Mouse (Mus musculus): ENCODE results near the gene Tmem210. TPM values are rescaled to one million over a fixed set of nuclear protein-coding genes. Genes with fewer than 3 reads are reported as not detected.
"Not testable (repeated sequence)": the region's sequence is repeated elsewhere in the genome, so short reads cannot be mapped to it uniquely, and the experiment has no call there.

The Tmem210 gene
- total and polyA plus RNA-seq, 2 experiments: not detected

DNA sequence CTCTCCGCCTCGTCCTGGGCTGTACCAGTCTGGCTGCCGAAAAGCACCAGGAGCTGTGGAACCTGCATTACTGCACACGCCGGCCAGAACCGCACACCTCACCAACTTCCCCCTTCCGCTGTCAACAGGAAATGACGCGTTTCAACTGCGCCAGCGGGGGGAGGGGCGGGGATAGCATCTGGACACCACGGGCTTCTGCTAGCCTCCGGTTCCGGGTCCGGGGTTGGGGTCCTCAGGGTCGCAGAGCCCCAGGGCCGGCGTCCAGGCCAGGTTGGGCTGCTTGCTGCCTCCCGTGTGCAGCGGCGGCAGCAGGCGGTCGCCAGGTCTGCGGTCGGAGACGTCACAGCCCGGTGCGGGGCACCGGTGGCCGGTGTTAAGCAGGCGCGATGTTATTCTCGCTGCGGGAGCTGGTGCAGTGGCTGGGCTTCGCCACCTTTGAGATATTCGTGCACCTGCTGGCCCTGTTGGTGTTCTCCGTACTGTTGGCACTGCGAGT is 32.6 kb upstream of the Tmem210 start, which contains the start of gene Tmem203:
TSS of gene Tmem203 (plus strand) at position 156 of the 496 bp plus-strand sequence.
- H3K4me1 ChIP-seq (ENCODE audit: control insufficient read depth, insufficient read depth, low read length): peaks cover 9% of the 10 kb centered on the region
- peak within 1 kb of the TSS; percentile 83 for H3K9ac ChIP-seq (ENCODE audit: low read depth, low read length)
- peak within 1 kb of the TSS; percentile 51 for H3K27ac ChIP-seq (replicated peaks; ENCODE audit: insufficient read depth, low read depth, low read length)
- peaks cover 3% of the 10 kb centered on the region; the same call in 1 of the 2 replicates for H3K36me3 ChIP-seq (ENCODE audit: control insufficient read depth, insufficient read depth, low read length)
- H3K79me2 ChIP-seq (ENCODE audit: control insufficient read depth, insufficient read depth, low read length): peaks cover 2% of the 10 kb centered on the region; the same call in 1 of the 2 replicates
- under 1% methylated on average over 39 of the region's 39 CpGs for WGBS
- DNase-seq (ENCODE audit: extremely low read depth, low read depth, low spot score): peak; percentile 68
- peak within 1 kb of the TSS; percentile 78 for H3K4me3 ChIP-seq (ENCODE audit: insufficient read depth, low read depth, low read length)
- TF ChIP-seq POLR2A (IDR thresholded peaks at IDR 0.05; ENCODE audit: extremely low read depth, insufficient read depth, low read length) (peak; percentile 73; the same call in 1 of the 2 replicates), CTCF (IDR thresholded peaks at IDR 0.05; ENCODE audit: low read depth, low read length) (no peak)
- H3K27me3 ChIP-seq (ENCODE audit: control insufficient read depth, insufficient read depth, low read length): no peaks in the 10 kb centered on the region

- H3K79me2 ChIP-seq (ENCODE audit: control insufficient read depth, insufficient read depth, low read length); DNase-seq (ENCODE audit: extremely low read depth, low read depth, low spot score); H3K36me3 ChIP-seq (ENCODE audit: control insufficient read depth, insufficient read depth, low read length); H3K4me1 ChIP-seq (ENCODE audit: control insufficient read depth, insufficient read depth, low read length); H3K27ac ChIP-seq (replicated peaks; ENCODE audit: insufficient read depth, low read depth, low read length); H3K27me3 ChIP-seq (ENCODE audit: control insufficient read depth, insufficient read depth, low read length): not testable (repeated sequence)
- H3K9ac ChIP-seq (ENCODE audit: low read depth, low read length): peak overlapping the region; percentile 28; the same call in 1 of the 2 replicates
- H3K4me3 ChIP-seq (ENCODE audit: insufficient read depth, low read depth, low read length): 0 out of 2 replicates have a peak overlapping the region, but pooled peaks have one; percentile 78
- WGBS: 59% methylated on average over 12 of the region's 12 CpGs
Observed at GRCm38 (mm10) chr2:25256443-25257109, 31.4 kb upstream of the Tmem210 start.

GRCm38 (mm10) chr2:25257250-25257649 is 30.7 kb upstream of the Tmem210 start:
- not testable (repeated sequence) for H3K4me3 ChIP-seq (ENCODE audit: insufficient read depth, low read depth, low read length); H3K27ac ChIP-seq (replicated peaks; ENCODE audit: insufficient read depth, low read depth, low read length); H3K4me1 ChIP-seq (ENCODE audit: control insufficient read depth, insufficient read depth, low read length); H3K79me2 ChIP-seq (ENCODE audit: control insufficient read depth, insufficient read depth, low read length); H3K27me3 ChIP-seq (ENCODE audit: control insufficient read depth, insufficient read depth, low read length); H3K9ac ChIP-seq (ENCODE audit: low read depth, low read length); H3K36me3 ChIP-seq (ENCODE audit: control insufficient read depth, insufficient read depth, low read length); DNase-seq (ENCODE audit: extremely low read depth, low read depth, low spot score)
- WGBS: 83% methylated on average over 5 of the region's 5 CpGs

DNA sequence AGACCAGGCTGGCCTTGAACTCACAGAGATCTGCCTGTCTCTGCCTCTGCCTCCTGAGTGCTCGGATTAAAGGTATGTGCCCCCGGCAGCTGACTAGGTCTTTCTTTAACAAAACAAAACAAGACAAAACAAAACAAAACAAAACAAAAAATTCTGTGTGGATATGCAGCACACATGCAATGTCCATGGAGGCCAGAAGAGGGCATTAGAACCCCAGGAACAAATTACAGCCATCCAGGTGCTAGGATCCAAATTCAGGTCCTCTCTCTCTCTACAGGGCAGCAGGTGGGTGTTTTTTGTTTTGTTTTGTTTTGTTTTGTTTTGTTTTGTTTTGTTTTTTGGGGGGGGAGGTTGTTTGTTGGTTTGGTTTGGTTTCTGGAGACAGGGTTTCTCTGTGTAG is 29.1 kb upstream of the Tmem210 start:
- H3K79me2 ChIP-seq (ENCODE audit: control insufficient read depth, insufficient read depth, low read length): peaks cover 11% of the 10 kb centered on the region; the same call in 1 of the 2 replicates
- no peak for DNase-seq (ENCODE audit: extremely low read depth, low read depth, low spot score)
- no peaks in the 10 kb centered on the region for H3K36me3 ChIP-seq (ENCODE audit: control insufficient read depth, insufficient read depth, low read length)
- TF ChIP-seq CTCF (IDR thresholded peaks at IDR 0.05; ENCODE audit: low read depth, low read length): peak; percentile 39
- no peak for TF ChIP-seq POLR2A (IDR thresholded peaks at IDR 0.05; ENCODE audit: extremely low read depth, insufficient read depth, low read length)
- peaks cover 14% of the 10 kb centered on the region for H3K4me1 ChIP-seq (ENCODE audit: control insufficient read depth, insufficient read depth, low read length)
- no peaks in the 10 kb centered on the region for H3K27me3 ChIP-seq (ENCODE audit: control insufficient read depth, insufficient read depth, low read length)
- no peak overlapping the region for H3K9ac ChIP-seq (ENCODE audit: low read depth, low read length)
- 76% methylated on average over 2 of the region's 2 CpGs for WGBS
- H3K4me3 ChIP-seq (ENCODE audit: insufficient read depth, low read depth, low read length): no peak overlapping the region
- no peak overlapping the region for H3K27ac ChIP-seq (replicated peaks; ENCODE audit: insufficient read depth, low read depth, low read length)

GRCm38 (mm10) chr2:25261870-25262269 is 26.1 kb upstream of the Tmem210 start:
- 37% methylated on average over 12 of the region's 12 CpGs for WGBS
- Histone ChIP-seq H3K36me3 (ENCODE audit: control insufficient read depth, insufficient read depth, low read length) (no peaks in the 10 kb centered on the region), H3K79me2 (ENCODE audit: control insufficient read depth, insufficient read depth, low read length) (peaks cover 9% of the 10 kb centered on the region; the same call in 1 of the 2 replicates), H3K27me3 (ENCODE audit: control insufficient read depth, insufficient read depth, low read length) (no peaks in the 10 kb centered on the region), H3K9ac (ENCODE audit: low read depth, low read length) (peak overlapping the region; percentile 63), H3K27ac (replicated peaks; ENCODE audit: insufficient read depth, low read depth, low read length) (peak overlapping the region; percentile 49), H3K4me3 (ENCODE audit: insufficient read depth, low read depth, low read length) (peak overlapping the region; percentile 53), H3K4me1 (ENCODE audit: control insufficient read depth, insufficient read depth, low read length) (peaks cover 15% of the 10 kb centered on the region)
- DNase-seq (ENCODE audit: extremely low read depth, low read depth, low spot score): no peak
- no peak for TF ChIP-seq POLR2A (IDR thresholded peaks at IDR 0.05; ENCODE audit: extremely low read depth, insufficient read depth, low read length)
- TF ChIP-seq CTCF (IDR thresholded peaks at IDR 0.05; ENCODE audit: low read depth, low read length): no peak

- H3K27ac ChIP-seq (replicated peaks; ENCODE audit: insufficient read depth, low read depth, low read length): peak within 1 kb of the TSS; percentile 49
- no peaks in the 10 kb centered on the region for H3K36me3 ChIP-seq (ENCODE audit: control insufficient read depth, insufficient read depth, low read length)
- H3K27me3 ChIP-seq (ENCODE audit: control insufficient read depth, insufficient read depth, low read length): no peaks in the 10 kb centered on the region
- TF ChIP-seq CTCF (IDR thresholded peaks at IDR 0.05; ENCODE audit: low read depth, low read length): no peak
- TF ChIP-seq POLR2A (IDR thresholded peaks at IDR 0.05; ENCODE audit: extremely low read depth, insufficient read depth, low read length): peak; percentile 72; the same call in 1 of the 2 replicates
- peak within 1 kb of the TSS; percentile 79 for H3K4me3 ChIP-seq (ENCODE audit: insufficient read depth, low read depth, low read length)
- peak; percentile 97 for DNase-seq (ENCODE audit: extremely low read depth, low read depth, low spot score)
- peaks cover 9% of the 10 kb centered on the region; the same call in 1 of the 2 replicates for H3K79me2 ChIP-seq (ENCODE audit: control insufficient read depth, insufficient read depth, low read length)
- H3K9ac ChIP-seq (ENCODE audit: low read depth, low read length): peak within 1 kb of the TSS; percentile 78
- H3K4me1 ChIP-seq (ENCODE audit: control insufficient read depth, insufficient read depth, low read length): peaks cover 17% of the 10 kb centered on the region
- WGBS: under 1% methylated on average over 39 of the region's 39 CpGs
Observed at GRCm38 (mm10) chr2:25262291-25262767, 25.6 kb upstream of the Tmem210 start, which contains the start of gene Tprn. Gene Tprn, plus strand, starts transcription at chr2:25262618.

Data from liver, adult 2 months (tissue).